Mouse (Mus musculus): ENCODE results near the gene Ldhal6b. TPM values are rescaled to one million over a fixed set of nuclear protein-coding genes. Genes with fewer than 3 reads are reported as not detected.

Gene Ldhal6b
- polyA plus RNA-seq, 1 experiment = not detected

- 85% methylated on average over 7 of the region's 7 CpGs for WGBS
- no peak for DNase-seq (ENCODE audit: low read depth, low spot score)
Observed at GRCm38 (mm10) chr17:5412740-5413139, 5.8 kb downstream of the Ldhal6b start.

GRCm38 (mm10) chr17:5412301-5412700 lies 6.3 kb downstream of the Ldhal6b start:
- WGBS = 82% methylated on average over 8 of the region's 8 CpGs
- DNase-seq (ENCODE audit: low read depth, low spot score) = no peak

DNA sequence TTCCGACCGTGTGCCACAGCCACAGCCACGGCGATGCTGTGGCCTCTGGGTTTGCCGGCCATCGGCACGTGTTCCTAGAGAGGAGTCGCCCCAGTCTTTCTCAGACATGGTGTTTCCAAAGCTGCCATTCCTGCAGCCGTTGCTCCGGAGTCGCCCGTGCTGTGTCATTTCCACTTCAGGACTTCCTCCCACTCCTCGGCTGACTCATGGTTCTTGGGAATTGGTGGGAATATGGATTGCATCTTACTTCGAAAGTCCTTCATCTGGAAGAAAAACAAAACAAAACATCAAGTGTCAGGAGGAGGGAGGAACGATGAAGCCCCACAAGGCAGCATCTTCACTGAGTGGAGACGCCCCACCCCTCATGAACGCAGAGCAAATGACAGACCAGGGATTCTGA lies 7.4 kb downstream of the Ldhal6b start:
- 89% methylated on average over 17 of the region's 17 CpGs for WGBS
- DNase-seq (ENCODE audit: low read depth, low spot score) = no peak

- 69% methylated on average over 4 of the region's 4 CpGs for WGBS
- DNase-seq (ENCODE audit: low read depth, low spot score) = no peak
Observed at GRCm38 (mm10) chr17:5410336-5410735, 8.2 kb downstream of the Ldhal6b start.

DNA sequence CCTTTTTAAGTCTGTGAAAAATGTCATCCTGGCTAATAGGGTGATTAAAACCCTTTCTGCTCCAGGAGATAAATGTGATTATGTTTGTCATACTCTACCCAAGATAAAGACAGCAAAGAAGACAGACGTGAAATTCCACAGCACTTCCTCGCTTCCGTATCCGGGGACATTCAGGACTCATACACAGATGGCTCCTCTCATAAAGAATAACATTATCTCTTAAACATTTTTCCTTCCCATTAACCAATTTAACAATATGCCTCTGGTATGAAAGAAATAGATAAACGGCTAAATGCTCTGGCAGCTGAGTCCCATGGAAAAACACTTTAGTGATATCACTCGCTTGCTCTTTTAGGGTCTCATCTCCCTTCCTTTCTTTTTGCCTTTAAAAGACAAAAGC lies 11.5 kb downstream of the Ldhal6b start:
- 67% methylated on average over 6 of the region's 6 CpGs for WGBS

DNA sequence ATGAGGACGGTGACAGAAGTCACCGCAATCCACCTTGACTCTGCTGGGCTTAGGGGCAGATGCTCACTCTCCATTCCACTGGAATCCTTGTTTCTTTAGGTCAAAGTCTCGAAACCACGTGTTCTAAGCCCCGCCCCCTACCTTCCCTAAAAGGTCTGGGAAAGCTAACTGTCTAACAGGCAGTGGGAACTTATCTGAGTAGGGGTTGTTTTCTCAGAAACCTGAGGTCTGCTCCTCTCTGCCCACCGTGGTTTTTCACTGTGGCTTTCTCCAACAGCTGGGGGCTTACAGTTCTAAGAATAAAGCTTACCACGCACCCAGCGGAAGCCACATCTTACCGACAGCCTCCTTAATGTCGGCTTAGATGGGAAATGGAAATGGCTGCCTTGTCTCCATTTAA lies 12.0 kb downstream of the Ldhal6b start:
- DNase-seq (ENCODE audit: low read depth, low spot score) = no peak
- WGBS = 37% methylated on average over 10 of the region's 10 CpGs

More for the DNA sequence above, 11.5 kb downstream of the Ldhal6b start:
- no peak for DNase-seq (ENCODE audit: low read depth, low spot score)

GRCm38 (mm10) chr17:5403885-5404284 lies 14.7 kb downstream of the Ldhal6b start:
- no peak for DNase-seq (ENCODE audit: low read depth, low spot score)
- WGBS = 78% methylated on average over 6 of the region's 6 CpGs

DNA sequence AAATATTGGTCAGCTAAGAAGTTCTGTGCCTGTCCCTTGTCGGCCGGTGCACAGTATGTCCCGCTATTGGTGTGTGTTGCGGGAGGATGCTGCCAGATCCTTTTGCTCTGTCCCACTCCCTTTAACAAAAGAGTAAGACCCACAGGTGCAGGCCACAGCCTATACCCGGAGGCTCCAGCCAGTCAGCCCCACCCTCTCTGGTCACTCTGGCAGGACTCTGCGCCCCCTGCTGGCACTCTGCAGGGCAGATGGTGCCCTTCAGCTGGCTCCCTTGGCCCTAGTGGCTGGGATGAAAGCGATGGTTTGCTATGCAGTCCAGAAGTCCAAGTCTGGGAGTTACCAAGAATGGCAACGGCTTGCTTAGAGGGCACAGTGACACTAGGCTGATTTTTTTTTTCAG lies 15.9 kb downstream of the Ldhal6b start:
- peak; percentile 68 for DNase-seq (ENCODE audit: low read depth, low spot score)
- 25% methylated on average over 8 of the region's 8 CpGs for WGBS

- DNase-seq (ENCODE audit: low read depth, low spot score) = peak; percentile 27
- WGBS = 9% methylated on average over 9 of the region's 9 CpGs
Observed at GRCm38 (mm10) chr17:5402069-5402468, 16.5 kb downstream of the Ldhal6b start.

DNA sequence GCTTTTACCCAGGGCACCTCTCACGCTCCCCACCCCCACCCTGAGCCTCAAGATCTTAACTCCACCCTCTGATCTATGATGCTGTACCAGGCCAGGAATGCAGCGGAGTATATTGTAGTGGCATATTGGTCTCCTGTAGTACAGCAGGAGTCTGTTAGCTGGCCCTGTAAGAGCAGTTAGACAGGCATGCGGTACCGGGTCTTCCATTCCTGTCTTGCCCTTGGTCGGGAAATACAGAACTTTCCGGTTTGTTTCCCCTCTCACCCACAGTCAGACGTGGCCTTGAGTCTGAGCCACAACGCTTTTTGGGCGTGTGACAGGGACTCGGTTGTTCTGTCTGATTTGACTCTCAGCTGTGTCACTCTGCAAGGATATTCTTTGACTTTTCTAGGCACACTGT lies 17.3 kb downstream of the Ldhal6b start:
- WGBS = 65% methylated on average over 10 of the region's 10 CpGs
- DNase-seq (ENCODE audit: low read depth, low spot score) = no peak

GRCm38 (mm10) chr17:5400435-5401090 lies 18.0 kb downstream of the Ldhal6b start:
- DNase-seq (ENCODE audit: low read depth, low spot score) = no peak
- WGBS = 58% methylated on average over 14 of the region's 14 CpGs

GRCm38 (mm10) chr17:5397148-5398007 lies 21.2 kb downstream of the Ldhal6b start:
- 29% methylated on average over 33 of the region's 33 CpGs for WGBS
- peak; percentile 44 for DNase-seq (ENCODE audit: low read depth, low spot score)

GRCm38 (mm10) chr17:5396213-5396612 lies 22.4 kb downstream of the Ldhal6b start:
- WGBS = 88% methylated on average over 5 of the region's 5 CpGs
- no peak for DNase-seq (ENCODE audit: low read depth, low spot score)

GRCm38 (mm10) chr17:5395454-5396205 lies 22.9 kb downstream of the Ldhal6b start:
- 68% methylated on average over 16 of the region's 16 CpGs for WGBS
- no peak for DNase-seq (ENCODE audit: low read depth, low spot score)

DNA sequence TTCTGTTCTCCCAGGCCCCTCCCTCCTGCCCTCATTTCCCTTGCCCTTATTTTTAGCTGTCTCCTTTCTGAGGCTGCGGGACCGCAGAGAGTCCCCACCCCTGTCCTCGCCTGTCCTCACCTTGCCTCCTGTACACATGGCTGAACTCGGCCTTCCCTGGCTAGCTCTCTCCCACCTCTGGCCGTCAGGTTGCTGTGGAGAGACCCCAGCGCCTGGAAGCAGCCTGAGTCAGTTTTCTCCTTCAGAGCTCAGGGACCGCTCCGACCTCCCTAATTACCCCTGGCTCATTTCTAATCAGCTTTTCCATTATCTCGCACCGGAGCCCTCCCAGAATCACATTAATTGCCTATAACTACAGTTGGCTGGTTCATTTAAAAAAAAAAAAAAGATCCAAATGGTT lies 27.9 kb downstream of the Ldhal6b start:
- 72% methylated on average over 10 of the region's 10 CpGs for WGBS
- no peak for DNase-seq (ENCODE audit: low read depth, low spot score)

DNA sequence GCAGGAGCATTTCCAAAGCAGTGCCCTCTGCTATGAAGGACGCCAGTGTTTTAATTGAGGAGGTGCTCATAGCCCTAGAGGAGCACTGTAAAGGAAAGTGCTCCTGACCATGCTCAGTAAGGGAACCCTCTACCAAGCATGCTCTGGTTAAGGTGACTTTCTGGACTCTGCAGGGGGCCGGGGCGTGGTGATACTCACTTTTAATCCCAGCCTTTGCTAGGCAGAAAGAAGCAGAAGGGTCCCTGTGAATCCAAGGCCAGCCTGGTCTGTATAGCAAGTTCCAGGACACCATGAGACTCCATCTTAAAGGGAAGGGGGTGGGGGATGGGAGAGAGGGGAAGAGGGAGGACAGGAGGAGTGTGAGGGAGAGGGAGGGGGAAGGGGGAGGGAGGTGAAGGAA lies 30.2 kb downstream of the Ldhal6b start:
- DNase-seq (ENCODE audit: low read depth, low spot score) = no peak
- WGBS = 90% methylated on average over 3 of the region's 3 CpGs

GRCm38 (mm10) chr17:5386885-5387545 lies 31.6 kb downstream of the Ldhal6b start:
- 57% methylated on average over 12 of the region's 12 CpGs for WGBS
- no peak for DNase-seq (ENCODE audit: low read depth, low spot score)

DNA sequence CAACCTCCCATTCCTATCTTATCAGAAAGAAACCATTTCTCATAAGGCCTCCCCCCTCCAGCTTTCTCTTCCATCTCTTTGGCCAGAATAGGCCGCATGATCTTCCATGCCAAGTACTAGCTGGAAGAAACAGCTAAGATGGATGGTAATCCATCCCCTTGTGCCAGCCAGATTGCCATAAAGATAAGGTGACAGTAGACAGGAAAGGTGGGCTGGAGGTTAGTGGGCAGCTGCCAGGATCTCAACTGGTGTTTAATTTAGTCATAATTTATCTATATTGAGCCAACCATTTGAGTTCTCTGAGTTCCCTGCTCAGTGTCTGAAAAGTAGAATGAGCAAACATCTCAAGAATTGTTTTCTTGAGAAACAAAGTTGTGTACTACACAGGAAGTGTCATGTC lies 32.9 kb downstream of the Ldhal6b start:
- no peak for DNase-seq (ENCODE audit: low read depth, low spot score)
- 91% methylated on average over 1 of the region's 1 CpGs for WGBS

DNA sequence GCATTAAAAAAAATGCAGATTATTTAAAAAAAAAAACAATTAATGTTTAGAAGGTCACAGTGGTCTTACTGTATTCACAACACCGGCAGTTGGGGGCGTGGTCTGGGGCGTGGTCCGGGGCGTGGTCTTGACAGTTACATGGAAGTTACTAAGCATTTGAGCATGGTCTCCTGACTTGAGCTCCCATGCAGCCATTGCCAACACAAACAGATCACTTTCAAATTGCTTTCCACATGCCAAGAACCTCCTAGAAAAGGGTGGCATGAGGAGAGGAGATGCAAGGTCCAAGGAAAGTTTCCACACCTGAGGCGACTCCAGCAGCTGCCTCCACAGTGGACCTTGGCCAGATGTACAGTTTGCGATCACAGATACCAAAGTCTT lies 40.6 kb downstream of the Ldhal6b start:
- no peak for DNase-seq (ENCODE audit: low read depth, low spot score)
- WGBS = 17% methylated on average over 7 of the region's 7 CpGs
